ENCODE assay signal across 15 mouse cellular contexts in genomic region chr12:83034859-83035569, GRCm38 (mm10).
"Had no signal": no experiment of that assay in that cellular context is flagged by ENCODE, and none has a peak within 500 bp of the region (broad histone marks: within the 10 kb centered on the region; RNA-seq: fewer than 3 reads in every experiment).

No protein-coding gene starts in this region.

- H3K27ac ChIP-seq: limb, embryonic 10.5 days; limb, embryonic 13.5 days; liver, embryonic 13.5 days; macrophage had no signal

- H3K9me3 ChIP-seq: limb, embryonic 10.5 days; limb, embryonic 13.5 days; liver, embryonic 13.5 days had no signal

- H3K9ac ChIP-seq: limb, embryonic 13.5 days; liver, embryonic 13.5 days had no signal

- DNase-seq: kidney, adult 18-20 months; kidney, adult 9 months; kidney, postnatal 14 days; kidney, postnatal 4 days; liver, embryonic 13.5 days; lung, adult 2 months; midbrain, embryonic 14.5 days; retina, postnatal 1 day; right cerebral cortex, postnatal 25 days; spleen, adult 18-20 months; thymus, postnatal 25 days had no signal

- H3K27me3 ChIP-seq: limb, embryonic 13.5 days; liver, embryonic 13.5 days had no signal

- H3K4me3 ChIP-seq: limb, embryonic 10.5 days; limb, embryonic 13.5 days; liver, embryonic 13.5 days had no signal

- H3K36me3 ChIP-seq: limb, embryonic 10.5 days; limb, embryonic 13.5 days; liver, embryonic 13.5 days had no signal

- H3K4me2 ChIP-seq: limb, embryonic 13.5 days; liver, embryonic 13.5 days; midbrain, embryonic 11.5 days had no signal
